Mouse (Mus musculus) ES-Bruce4 (cell line): ENCODE data around the gene Nexn. TPM values are rescaled to one million over a fixed set of nuclear protein-coding genes. Genes with fewer than 3 reads are reported as not detected.
"Not testable (repeated sequence)": the region's sequence is repeated elsewhere in the genome, so short reads cannot be mapped to it uniquely, and the experiment has no call there.

Source experiments
- H3K27ac ChIP-seq: 2 replicates; pipeline ENCODE4 v1.5.1; 2012; ENCODE audit warnings: low read length, inconsistent platforms; ENCODE audit not compliant: insufficient read depth
- H3K27me3 ChIP-seq: 2 replicates; pipeline ENCODE4 v1.6.1; 2012; ENCODE audit warnings: mild to moderate bottlenecking, low read length, inconsistent platforms; ENCODE audit not compliant: control insufficient read depth, poor library complexity, insufficient read depth, severe bottlenecking
- H3K36me3 ChIP-seq: 2 replicates; pipeline ENCODE4 v1.6.1; 2012; ENCODE audit warnings: inconsistent platforms, mild to moderate bottlenecking, low read length, moderate library complexity; ENCODE audit not compliant: control insufficient read depth, poor library complexity, insufficient read depth, severe bottlenecking
- H3K4me1 ChIP-seq: one replicate; pipeline ENCODE4 v1.8.1; 2011; ENCODE audit warnings: low read length; ENCODE audit not compliant: control insufficient read depth, insufficient read depth
- H3K4me3 ChIP-seq: 2 replicates; pipeline ENCODE4 v1.5.1; 2011; ENCODE audit warnings: low read depth, mild to moderate bottlenecking, low read length
- H3K9ac ChIP-seq: 2 replicates; pipeline ENCODE4 v1.6.1; 2012; ENCODE audit warnings: low read depth, mild to moderate bottlenecking, inconsistent platforms; ENCODE audit not compliant: poor library complexity, severe bottlenecking
- H3K9me3 ChIP-seq: replicated peaks from 2 replicates; pipeline ENCODE4 v1.6.1; 2012; ENCODE audit warnings: mild to moderate bottlenecking, low read length, inconsistent platforms; ENCODE audit not compliant: control insufficient read depth, poor library complexity, insufficient read depth, severe bottlenecking
- CTCF ChIP-seq: IDR thresholded peaks from one replicate; pipeline ENCODE4 v1.8.1; 2011; ENCODE audit warnings: low read depth, low read length
- EP300 ChIP-seq: IDR thresholded peaks from 2 replicates; pipeline ENCODE4 v1.6.1; 2011; ENCODE audit warnings: low read depth, low read length; ENCODE audit not compliant: insufficient read depth
- POLR2A ChIP-seq: IDR thresholded peaks from one replicate; pipeline ENCODE4 v1.8.1; 2011; ENCODE audit warnings: low read length; ENCODE audit not compliant: insufficient read depth
- polyA plus RNA-seq: library from polyadenylated mRNA; stranded (reverse); fragments of >200 nt; gene quantifications from 2 replicates; pipeline ENCODE4 v1.2.4, GENCODE M21; 2011; ENCODE audit warnings: low read depth; ENCODE audit not compliant: missing spikeins, insufficient read depth, insufficient read length

Gene Nexn
- polyA plus RNA-seq, result 16.3 and 19.6 TPM in 2 replicates

- H3K4me1 ChIP-seq, result peaks cover 2% of the 10 kb centered on the region
- H3K27me3 ChIP-seq, result no peaks in the 10 kb centered on the region
- H3K9ac ChIP-seq, result peak within 1 kb of the TSS; percentile 93
Measured at GRCm38 (mm10) chr3:152266036-152266421, at the start of gene Nexn. Nexn (minus strand) TSS chr3:152266350.

GRCm38 (mm10) chr3:152315613-152316012, 49.5 kb upstream of the Nexn start:
- TF ChIP-seq POLR2A (no peak), CTCF (peak; percentile 100), EP300 (peak; percentile 64)
- Histone ChIP-seq H3K4me1 (no peaks in the 10 kb centered on the region), H3K27ac (no peak overlapping the region), H3K4me3 (no peak overlapping the region), H3K9ac (no peak overlapping the region), H3K27me3 (no peaks in the 10 kb centered on the region), H3K9me3 (no peaks in the 10 kb centered on the region), H3K36me3 (no peaks in the 10 kb centered on the region)

More at GRCm38 (mm10) chr3:152266036-152266421, at the start of gene Nexn:
- TF ChIP-seq CTCF (no peak), POLR2A (no peak), EP300 (no peak)
- Histone ChIP-seq H3K4me3 (peak within 1 kb of the TSS; percentile 67), H3K27ac (no peak within 1 kb of the TSS), H3K9me3 (no peaks in the 10 kb centered on the region), H3K36me3 (no peaks in the 10 kb centered on the region)

GRCm38 (mm10) chr3:152314666-152315065, 48.5 kb upstream of the Nexn start:
- H3K27me3 ChIP-seq, H3K4me3 ChIP-seq: not testable (repeated sequence)

GRCm38 (mm10) chr3:152309250-152309645, 43.1 kb upstream of the Nexn start:
- no peaks in the 10 kb centered on the region for H3K27me3 ChIP-seq
- no peaks in the 10 kb centered on the region for H3K4me1 ChIP-seq
- TF ChIP-seq EP300 (no peak), CTCF (no peak), POLR2A (no peak)
- H3K36me3 ChIP-seq, result no peaks in the 10 kb centered on the region; the same call in 1 of the 2 replicates
- no peak overlapping the region for H3K4me3 ChIP-seq
- H3K27ac ChIP-seq, result no peak overlapping the region
- no peaks in the 10 kb centered on the region for H3K9me3 ChIP-seq
- H3K9ac ChIP-seq, result no peak overlapping the region

More at GRCm38 (mm10) chr3:152314666-152315065, 48.5 kb upstream of the Nexn start:
- not testable (repeated sequence) for H3K4me1 ChIP-seq, H3K36me3 ChIP-seq, H3K27ac ChIP-seq, H3K9ac ChIP-seq, H3K9me3 ChIP-seq

GRCm38 (mm10) chr3:152308485-152309249, 42.5 kb upstream of the Nexn start:
- Histone ChIP-seq H3K4me3 (no peak overlapping the region), H3K27me3 (no peaks in the 10 kb centered on the region), H3K27ac (no peak overlapping the region), H3K9ac (no peak overlapping the region), H3K36me3 (no peaks in the 10 kb centered on the region; the same call in 1 of the 2 replicates), H3K4me1 (no peaks in the 10 kb centered on the region), H3K9me3 (no peaks in the 10 kb centered on the region)
- TF ChIP-seq EP300 (no peak), CTCF (no peak), POLR2A (no peak)

GRCm38 (mm10) chr3:152305971-152306370, 39.8 kb upstream of the Nexn start:
- Histone ChIP-seq H3K27me3 (no peaks in the 10 kb centered on the region), H3K9me3 (no peaks in the 10 kb centered on the region), H3K4me1 (no peaks in the 10 kb centered on the region), H3K27ac (no peak overlapping the region), H3K4me3 (no peak overlapping the region), H3K36me3 (no peaks in the 10 kb centered on the region; the same call in 1 of the 2 replicates), H3K9ac (no peak overlapping the region)
- TF ChIP-seq POLR2A (no peak), EP300 (no peak), CTCF (no peak)
